Mouse (Mus musculus) spleen, adult 2 months (tissue): ENCODE data around the gene Tiam1.

ENCODE experiments used
- CTCF ChIP-seq: fragments of 200-500 bp; IDR thresholded peaks from 2 replicates; pipeline ENCODE4 v1.5.1; 2011; ENCODE audit warnings: mild to moderate bottlenecking, inconsistent platforms; ENCODE audit not compliant: insufficient read depth, insufficient read length, insufficient replicate concordance; ENCODE audit errors: extremely low read depth
- POLR2A ChIP-seq: fragments of 200-500 bp; IDR thresholded peaks from 2 replicates; pipeline ENCODE4 v1.6.1; 2011; ENCODE audit warnings: low read depth, low read length, inconsistent platforms

GRCm38 (mm10) chr16:89896885-89897546, 246.6 kb downstream of the Tiam1 start:
- TF ChIP-seq CTCF (no peak), POLR2A (no peak)
